Mouse (Mus musculus) heart, postnatal 0 days (tissue): Measurements from ENCODE around the gene Abcb1a. TPM values are rescaled to one million over a fixed set of nuclear protein-coding genes. Genes with fewer than 3 reads are reported as not detected.

Source experiments
- ATAC-seq: fragments of 200-750 bp; cut with Nextera tagmentation; 2 replicates; pipeline ENCODE4 v1.8.0; 2017; ENCODE audit warnings: low read depth, moderate number of reproducible peaks, moderate library complexity; ENCODE audit not compliant: insufficient read depth
- DNase-seq: peaks from one replicate; pipeline ENCODE4 v3.0.0-alpha.2; 2016; ENCODE audit warnings: low spot score
- H3K27ac ChIP-seq: fragments of 300-500 bp; sonication (generic); 2 replicates; pipeline ENCODE4 v1.5.1; 2014; ENCODE audit warnings: low read depth, mild to moderate bottlenecking
- H3K27me3 ChIP-seq: fragments of 300-500 bp; sonication (generic); 2 replicates; pipeline ENCODE4 v1.6.1; 2014; ENCODE audit warnings: low read length, mixed read lengths; ENCODE audit not compliant: control insufficient read depth, insufficient read depth
- H3K36me3 ChIP-seq: fragments of 300-500 bp; sonication (generic); replicated peaks from 2 replicates; pipeline ENCODE4 v1.6.1; 2014; ENCODE audit warnings: low read length, mixed read lengths; ENCODE audit not compliant: control insufficient read depth, insufficient read depth
- H3K4me1 ChIP-seq: fragments of 300-500 bp; sonication (generic); 2 replicates; pipeline ENCODE4 v1.6.1; 2014; ENCODE audit warnings: antibody characterized with exemption; ENCODE audit not compliant: control insufficient read depth, insufficient read depth
- H3K4me2 ChIP-seq: fragments of 300-500 bp; sonication (generic); 2 replicates; pipeline ENCODE4 v1.6.1; 2014; ENCODE audit warnings: low read depth, mild to moderate bottlenecking, low read length, moderate library complexity
- H3K4me3 ChIP-seq: fragments of 300-500 bp; sonication (generic); 2 replicates; pipeline ENCODE4 v1.5.1; 2014; ENCODE audit warnings: low read depth, low read length
- H3K9ac ChIP-seq: fragments of 300-500 bp; sonication (generic); replicated peaks from 2 replicates; pipeline ENCODE4 v1.6.1; 2014; ENCODE audit warnings: low read depth, low read length, mixed read lengths
- H3K9me3 ChIP-seq: fragments of 300-500 bp; sonication (generic); replicated peaks from 2 replicates; pipeline ENCODE4 v1.6.1; 2016; ENCODE audit warnings: low read length; ENCODE audit not compliant: control insufficient read depth
- CTCF ChIP-seq: IDR thresholded peaks from 2 replicates; pipeline ENCODE4 v1.5.1; 2016; ENCODE audit warnings: antibody characterized with exemption, control low read depth, low read depth
- EP300 ChIP-seq: IDR thresholded peaks from 2 replicates; pipeline ENCODE4 v1.6.1; 2016; ENCODE audit warnings: antibody characterized with exemption, low read depth
- WGBS: fragments of 180-500 bp; shearing (Covaris S2); extraction: QIAGEN DNeasy Blood & Tissue Kit; methylation state at CpG from one replicate; pipeline ENCODE4 v1.1.7; 2014; 5-methylcytosine and 5-hydroxymethylcytosine counted together
- polyA plus RNA-seq: library from polyadenylated mRNA; unstranded; fragments of >200 nt; fragmentation: Nextera tagmentation; extraction: Ambion mirVana; gene quantifications from 2 replicates; pipeline ENCODE4 v1.2.1, GENCODE M21; 2015
- total RNA-seq: library from RNA; depleted of rRNA; stranded (reverse); fragments of >200 nt; gene quantifications from 2 replicates; pipeline ENCODE4 v1.2.3, GENCODE M21; 2014; ENCODE audit warnings: low replicate concordance; rRNA removed

The Abcb1a gene
- total RNA-seq, result 1.6 and 3.0 TPM in 2 replicates
- polyA plus RNA-seq, result 0.93 and 0.96 TPM in 2 replicates

GRCm38 (mm10) chr5:8659911-8660737 is at the start of gene Abcb1a:
Abcb1a (plus strand) TSS chr5:8660077.
- no peak for TF ChIP-seq EP300
- TF ChIP-seq CTCF, result no peak
- ATAC-seq, result peak; percentile 57
- no peak within 1 kb of the TSS for H3K27ac ChIP-seq
- no peaks in the 10 kb centered on the region for H3K36me3 ChIP-seq
- 4% methylated on average over 37 of the region's 37 CpGs for WGBS
- H3K27me3 ChIP-seq, result no peaks in the 10 kb centered on the region
- H3K4me3 ChIP-seq, result peak within 1 kb of the TSS; percentile 42
- H3K9me3 ChIP-seq, result no peaks in the 10 kb centered on the region
- peak within 1 kb of the TSS; percentile 80 for H3K4me2 ChIP-seq
- peak within 1 kb of the TSS; percentile 34; the same call in 1 of the 2 replicates for H3K9ac ChIP-seq
- peak; percentile 49 for DNase-seq
- H3K4me1 ChIP-seq, result 0 out of 2 replicates have a peak, but pooled peaks cover 4% of the 10 kb centered on the region

- peak overlapping the region; percentile 58 for H3K9ac ChIP-seq
- H3K4me2 ChIP-seq, result peak overlapping the region; percentile 99
- no peak for DNase-seq
- no peaks in the 10 kb centered on the region for H3K27me3 ChIP-seq
- H3K27ac ChIP-seq, result no peak overlapping the region
- H3K4me3 ChIP-seq, result peak overlapping the region; percentile 79
- ATAC-seq, result peak; percentile 24
- TF ChIP-seq CTCF (no peak), EP300 (no peak)
- no peaks in the 10 kb centered on the region for H3K36me3 ChIP-seq
- H3K4me1 ChIP-seq, result peaks cover 6% of the 10 kb centered on the region; the same call in 1 of the 2 replicates
- WGBS, result under 1% methylated on average over 47 of the region's 49 CpGs
- no peaks in the 10 kb centered on the region for H3K9me3 ChIP-seq
Measured at GRCm38 (mm10) chr5:8622071-8622595, 37.7 kb upstream of the Abcb1a start.

- H3K27ac ChIP-seq, result no peak within 1 kb of the TSS
Measured at GRCm38 (mm10) chr5:8622596-8623231, 37.2 kb upstream of the Abcb1a start, which contains the start of gene Rundc3b. Rundc3b (minus strand) TSS chr5:8622952.

GRCm38 (mm10) chr5:8632901-8633300 is 27.0 kb upstream of the Abcb1a start:
- TF ChIP-seq CTCF, result no peak
- no peak for TF ChIP-seq EP300

More at GRCm38 (mm10) chr5:8622596-8623231, 37.2 kb upstream of the Abcb1a start, which contains the start of gene Rundc3b:
- Histone ChIP-seq H3K4me2 (peak within 1 kb of the TSS; percentile 99), H3K4me3 (peak within 1 kb of the TSS; percentile 79), H3K27me3 (no peaks in the 10 kb centered on the region), H3K9ac (peak within 1 kb of the TSS; percentile 58), H3K4me1 (peaks cover 6% of the 10 kb centered on the region; the same call in 1 of the 2 replicates), H3K9me3 (no peaks in the 10 kb centered on the region), H3K36me3 (no peaks in the 10 kb centered on the region)
- DNase-seq (peak; percentile 86), ATAC-seq (peak; percentile 99)
- WGBS, result under 1% methylated on average over 50 of the region's 74 CpGs
- no peak for TF ChIP-seq EP300
- no peak for TF ChIP-seq CTCF

GRCm38 (mm10) chr5:8634489-8634975 is 25.3 kb upstream of the Abcb1a start:
- Histone ChIP-seq H3K27me3 (no peaks in the 10 kb centered on the region), H3K4me1 (no peaks in the 10 kb centered on the region), H3K9ac (no peak overlapping the region), H3K4me3 (no peak overlapping the region), H3K4me2 (no peak overlapping the region), H3K9me3 (no peaks in the 10 kb centered on the region), H3K36me3 (no peaks in the 10 kb centered on the region), H3K27ac (no peak overlapping the region)
- TF ChIP-seq EP300 (no peak), CTCF (no peak)
- ATAC-seq (no peak), DNase-seq (no peak)

More at GRCm38 (mm10) chr5:8632901-8633300, 27.0 kb upstream of the Abcb1a start:
- Histone ChIP-seq H3K4me1 (no peaks in the 10 kb centered on the region), H3K27ac (no peak overlapping the region), H3K9me3 (no peaks in the 10 kb centered on the region), H3K4me2 (no peak overlapping the region), H3K4me3 (no peak overlapping the region), H3K27me3 (no peaks in the 10 kb centered on the region), H3K9ac (no peak overlapping the region), H3K36me3 (no peaks in the 10 kb centered on the region)
- ATAC-seq, result no peak
- WGBS, result 60% methylated on average over 3 of the region's 3 CpGs
- DNase-seq, result no peak
